Mouse (Mus musculus) kidney, embryonic 16.5 days (tissue): ENCODE results near the gene Nup50. TPM values are rescaled to one million over a fixed set of nuclear protein-coding genes. Genes with fewer than 3 reads are reported as not detected.
A peak's percentile ranks its signal among the peaks of the same experiment; 100 is the strongest.
"Not testable (repeated sequence)": the region's sequence is repeated elsewhere in the genome, so short reads cannot be mapped to it uniquely, and the experiment has no call there.

Experiments
- ATAC-seq: fragments of 200-750 bp; cut with Nextera tagmentation; 2 replicates; pipeline ENCODE4 v1.8.0; 2017; ENCODE audit warnings: moderate TSS enrichment; ENCODE audit not compliant: low FRiP score, low TSS enrichment
- H3K27ac ChIP-seq: fragments of 300-500 bp; sonication (generic); 2 replicates; pipeline ENCODE4 v1.5.1; 2014; ENCODE audit warnings: low read length
- H3K27me3 ChIP-seq: fragments of 300-500 bp; sonication (generic); 2 replicates; pipeline ENCODE4 v1.6.1; 2014; ENCODE audit warnings: low read length, control low read depth, mixed read lengths; ENCODE audit not compliant: insufficient read depth
- H3K36me3 ChIP-seq: fragments of 300-500 bp; sonication (generic); 2 replicates; pipeline ENCODE4 v1.6.1; 2014; ENCODE audit warnings: low read length, control low read depth, mixed read lengths; ENCODE audit not compliant: insufficient read depth
- H3K4me1 ChIP-seq: fragments of 300-500 bp; sonication (generic); 2 replicates; pipeline ENCODE4 v1.6.1; 2014; ENCODE audit warnings: low read length, control low read depth, mixed read lengths; ENCODE audit not compliant: insufficient read depth
- H3K4me2 ChIP-seq: fragments of 300-500 bp; sonication (generic); replicated peaks from 2 replicates; pipeline ENCODE4 v1.6.1; 2014; ENCODE audit warnings: low read depth, low read length
- H3K4me3 ChIP-seq: fragments of 300-500 bp; sonication (generic); 2 replicates; pipeline ENCODE4 v1.5.1; 2014; ENCODE audit warnings: mild to moderate bottlenecking, low read length
- H3K9ac ChIP-seq: fragments of 300-500 bp; sonication (generic); replicated peaks from 2 replicates; pipeline ENCODE4 v1.6.1; 2014; ENCODE audit warnings: low read length
- H3K9me3 ChIP-seq: fragments of 300-500 bp; sonication (generic); 2 replicates; pipeline ENCODE4 v1.6.1; 2016; ENCODE audit warnings: low read length, control low read depth
- WGBS: fragments of 180-500 bp; shearing (Covaris S2); extraction: QIAGEN DNeasy Blood & Tissue Kit; methylation state at CpG from one replicate; pipeline ENCODE4 v1.1.7; 2014; 5-methylcytosine and 5-hydroxymethylcytosine counted together
- polyA plus RNA-seq: library from polyadenylated mRNA; unstranded; fragments of >200 nt; fragmentation: Nextera tagmentation; extraction: Ambion mirVana; gene quantifications from 2 replicates; pipeline ENCODE4 v1.2.1, GENCODE M21; 2015

Gene Nup50
- polyA plus RNA-seq, result 40.6 and 42.8 TPM in 2 replicates

- peak within 1 kb of the TSS; percentile 87 for H3K4me2 ChIP-seq
- H3K9me3 ChIP-seq, result no peaks in the 10 kb centered on the region
- H3K27me3 ChIP-seq, result no peaks in the 10 kb centered on the region
- peaks cover 8% of the 10 kb centered on the region for H3K36me3 ChIP-seq
- H3K4me1 ChIP-seq, result peaks cover 28% of the 10 kb centered on the region
- ATAC-seq, result peak; percentile 92
- peak within 1 kb of the TSS; percentile 99 for H3K9ac ChIP-seq
- peak within 1 kb of the TSS; percentile 98 for H3K27ac ChIP-seq
- peak within 1 kb of the TSS; percentile 93 for H3K4me3 ChIP-seq
- WGBS, result under 1% methylated on average over 57 of the region's 60 CpGs
These were observed at the start of gene Nup50 for GRCm38 (mm10) chr15:84922884-84923507. Gene Nup50, plus strand, starts transcription at chr15:84923411.

DNA sequence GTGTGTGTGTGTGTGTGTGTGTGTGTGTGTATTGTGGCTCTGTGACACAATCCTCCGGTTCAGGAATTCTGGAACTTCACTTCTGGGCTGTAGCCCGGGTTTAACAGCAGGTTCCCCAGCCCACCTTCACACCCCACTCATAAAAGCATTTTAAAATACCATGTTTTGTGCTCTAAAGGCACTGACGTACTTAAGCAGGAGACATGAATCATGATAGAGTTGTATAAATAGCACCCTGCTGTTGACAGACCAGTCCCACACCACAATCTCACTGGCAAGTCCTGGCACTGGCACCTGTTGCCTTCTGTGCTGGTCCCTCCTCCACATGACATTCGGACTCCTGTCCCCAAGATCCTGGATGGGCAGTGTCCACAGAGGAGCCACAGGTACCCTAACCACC is 49.3 kb upstream of the Nup50 start:
- H3K4me2 ChIP-seq, result no peak overlapping the region
- no peaks in the 10 kb centered on the region for H3K27me3 ChIP-seq
- H3K36me3 ChIP-seq, result no peaks in the 10 kb centered on the region
- H3K4me1 ChIP-seq, result no peaks in the 10 kb centered on the region
- 75% methylated on average over 4 of the region's 4 CpGs for WGBS
- no peaks in the 10 kb centered on the region for H3K9me3 ChIP-seq
- H3K9ac ChIP-seq, result no peak overlapping the region
- no peak overlapping the region for H3K4me3 ChIP-seq
- H3K27ac ChIP-seq, result no peak overlapping the region
- ATAC-seq, result no peak

DNA sequence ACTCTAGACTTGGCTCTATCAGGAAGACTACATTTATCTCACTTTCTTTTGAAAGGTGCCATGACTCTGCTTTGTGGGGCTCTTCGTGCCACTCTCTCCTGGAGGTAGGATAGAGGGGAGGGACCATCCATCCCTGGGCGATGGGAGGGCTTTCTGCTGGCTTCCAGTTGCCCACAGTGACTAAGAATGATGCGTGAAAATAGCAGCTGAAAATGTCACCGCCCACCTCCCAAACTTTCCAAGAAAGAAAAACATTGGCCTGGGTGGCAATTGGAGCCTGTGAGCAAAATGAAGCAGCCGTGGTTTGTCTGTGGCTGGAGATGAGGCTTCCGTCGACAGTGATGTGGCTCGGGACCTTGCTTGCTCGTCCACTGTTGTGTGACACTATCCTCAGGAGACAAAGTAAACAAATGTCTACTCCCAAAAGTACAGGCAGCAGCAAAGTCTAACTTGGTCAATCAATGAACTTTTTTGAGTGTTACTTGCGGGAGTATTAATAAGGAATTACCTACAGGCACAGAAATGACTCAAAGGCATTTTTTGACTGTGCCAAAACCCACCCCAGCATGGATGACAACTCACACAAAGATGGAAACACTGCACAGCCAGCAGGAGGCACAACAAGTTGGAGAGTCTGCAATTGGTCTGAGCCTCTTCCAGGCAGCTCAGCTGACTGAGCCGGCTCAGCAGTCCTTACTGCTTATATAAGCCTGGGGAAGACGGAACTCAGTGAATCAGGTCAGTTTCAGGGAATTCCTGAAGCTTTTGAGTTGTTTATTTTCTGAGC is 46.0 kb upstream of the Nup50 start:
- ATAC-seq, result no peak
- H3K9ac ChIP-seq, result no peak overlapping the region
- no peak overlapping the region for H3K4me3 ChIP-seq
- no peaks in the 10 kb centered on the region for H3K4me1 ChIP-seq
- H3K4me2 ChIP-seq, result no peak overlapping the region
- no peaks in the 10 kb centered on the region for H3K27me3 ChIP-seq
- H3K36me3 ChIP-seq, result no peaks in the 10 kb centered on the region
- no peaks in the 10 kb centered on the region for H3K9me3 ChIP-seq
- no peak overlapping the region for H3K27ac ChIP-seq
- WGBS, result 71% methylated on average over 12 of the region's 12 CpGs

DNA sequence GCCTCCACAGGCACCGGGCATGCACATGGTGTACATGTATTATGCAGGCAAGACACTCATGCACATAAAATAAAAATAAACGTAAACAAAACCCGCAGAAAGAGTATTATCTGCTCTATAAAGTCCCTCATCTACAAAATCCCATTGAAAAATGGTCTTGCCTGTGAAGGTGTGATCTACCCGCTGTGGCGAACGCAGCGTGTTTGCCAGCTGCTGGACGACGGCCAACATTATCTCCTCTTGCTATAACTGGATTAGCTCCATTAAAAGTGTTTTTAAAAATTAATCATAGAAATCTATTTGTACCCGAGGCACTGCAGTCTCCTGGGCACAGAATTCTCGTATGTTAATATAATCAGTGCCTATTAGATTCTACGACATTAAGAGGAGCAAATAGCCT is 35.1 kb upstream of the Nup50 start:
- Histone ChIP-seq H3K4me1 (no peaks in the 10 kb centered on the region), H3K9me3 (no peaks in the 10 kb centered on the region), H3K4me2 (no peak overlapping the region), H3K4me3 (no peak overlapping the region), H3K27ac (no peak overlapping the region), H3K27me3 (no peaks in the 10 kb centered on the region), H3K9ac (no peak overlapping the region), H3K36me3 (no peaks in the 10 kb centered on the region)
- no peak for ATAC-seq
- WGBS, result 84% methylated on average over 12 of the region's 12 CpGs

GRCm38 (mm10) chr15:84891246-84891645 is 32.0 kb upstream of the Nup50 start:
- Histone ChIP-seq H3K27ac (no peak overlapping the region), H3K4me2 (no peak overlapping the region), H3K9ac (no peak overlapping the region), H3K9me3 (no peaks in the 10 kb centered on the region), H3K4me3 (no peak overlapping the region), H3K4me1 (no peaks in the 10 kb centered on the region), H3K27me3 (no peaks in the 10 kb centered on the region), H3K36me3 (no peaks in the 10 kb centered on the region)
- 49% methylated on average over 3 of the region's 3 CpGs for WGBS
- no peak for ATAC-seq

GRCm38 (mm10) chr15:84891658-84892057 is 31.6 kb upstream of the Nup50 start:
- Histone ChIP-seq H3K4me1 (no peaks in the 10 kb centered on the region), H3K9ac (no peak overlapping the region), H3K36me3 (no peaks in the 10 kb centered on the region), H3K27ac (no peak overlapping the region), H3K4me3 (no peak overlapping the region), H3K9me3 (no peaks in the 10 kb centered on the region), H3K27me3 (no peaks in the 10 kb centered on the region), H3K4me2 (no peak overlapping the region)
- WGBS, result 0% methylated on average over 3 of the region's 3 CpGs
- ATAC-seq, result no peak

DNA sequence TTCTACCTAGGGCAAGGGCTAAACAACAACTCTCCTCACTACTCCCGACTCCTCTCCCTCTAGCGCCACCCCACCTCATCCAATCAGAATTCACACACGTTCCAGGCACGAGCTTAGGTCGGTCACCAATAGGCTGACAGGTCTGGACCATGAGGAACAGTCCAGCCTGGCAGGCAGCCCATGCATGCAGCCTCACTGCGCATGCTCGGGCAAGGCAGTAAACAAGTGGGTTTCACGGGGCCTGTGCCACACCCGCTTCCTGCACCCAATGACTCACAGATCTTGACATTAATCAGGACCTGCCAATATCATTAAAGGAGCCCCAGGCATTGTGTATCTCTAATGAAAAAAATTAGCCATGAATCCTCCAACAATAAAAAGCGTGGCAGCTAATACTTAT is 27.0 kb upstream of the Nup50 start:
- WGBS, result 74% methylated on average over 10 of the region's 10 CpGs

GRCm38 (mm10) chr15:84896664-84897063 is 26.5 kb upstream of the Nup50 start:
- no peak for ATAC-seq
- Histone ChIP-seq H3K9me3 (no peaks in the 10 kb centered on the region), H3K9ac (no peak overlapping the region), H3K4me3 (no peak overlapping the region), H3K4me2 (no peak overlapping the region), H3K27ac (no peak overlapping the region), H3K4me1 (no peaks in the 10 kb centered on the region), H3K36me3 (no peaks in the 10 kb centered on the region), H3K27me3 (no peaks in the 10 kb centered on the region)
- 74% methylated on average over 1 of the region's 1 CpGs for WGBS

More for the DNA sequence above, 27.0 kb upstream of the Nup50 start:
- not testable (repeated sequence) for H3K9me3 ChIP-seq, H3K9ac ChIP-seq, H3K4me1 ChIP-seq, H3K27ac ChIP-seq, H3K27me3 ChIP-seq, H3K36me3 ChIP-seq, H3K4me3 ChIP-seq, H3K4me2 ChIP-seq, ATAC-seq

GRCm38 (mm10) chr15:84898077-84898476 is 25.1 kb upstream of the Nup50 start:
- no peaks in the 10 kb centered on the region for H3K9me3 ChIP-seq
- no peak overlapping the region for H3K9ac ChIP-seq
- H3K27ac ChIP-seq, result no peak overlapping the region
- H3K4me1 ChIP-seq, result no peaks in the 10 kb centered on the region
- no peaks in the 10 kb centered on the region for H3K36me3 ChIP-seq
- no peaks in the 10 kb centered on the region for H3K27me3 ChIP-seq
- 15% methylated on average over 7 of the region's 7 CpGs for WGBS
- H3K4me2 ChIP-seq, result no peak overlapping the region
- no peak overlapping the region for H3K4me3 ChIP-seq
- no peak for ATAC-seq

DNA sequence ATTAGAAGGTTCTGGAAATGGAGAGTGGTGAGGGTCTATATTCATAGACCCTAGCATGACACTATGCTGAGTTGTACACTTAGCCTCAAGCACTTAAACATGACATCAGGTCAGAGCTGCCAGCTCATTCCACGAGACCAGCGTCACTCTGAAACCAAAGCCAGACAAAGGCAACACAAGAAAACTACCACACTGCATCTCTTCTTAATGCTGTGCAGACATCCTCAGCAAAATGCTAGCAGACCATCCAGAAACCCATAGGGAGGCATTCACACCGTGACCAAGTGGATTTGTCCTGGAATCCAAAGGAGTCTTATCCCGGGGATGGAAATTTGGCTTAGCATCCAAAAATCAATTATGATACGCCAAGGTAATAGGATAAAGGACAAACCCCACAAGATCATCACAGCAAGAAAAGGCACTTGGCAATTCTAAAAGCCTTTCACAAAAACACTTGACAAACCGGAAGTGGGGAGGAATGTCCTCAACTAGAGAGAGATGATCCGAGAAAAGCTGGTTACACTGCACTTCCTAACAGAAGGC is 19.3 kb upstream of the Nup50 start:
- Histone ChIP-seq H3K27ac (no peak overlapping the region), H3K27me3 (no peaks in the 10 kb centered on the region), H3K9ac (no peak overlapping the region), H3K9me3 (no peaks in the 10 kb centered on the region), H3K36me3 (no peaks in the 10 kb centered on the region), H3K4me2 (no peak overlapping the region), H3K4me3 (no peak overlapping the region), H3K4me1 (no peaks in the 10 kb centered on the region)
- no peak for ATAC-seq
- 73% methylated on average over 7 of the region's 7 CpGs for WGBS
